Mouse (Mus musculus) kidney, postnatal 36 days (tissue): ENCODE data around the gene Mrpl52.

Experiments
- DNase-seq, 2 experiments: peaks; one replicate each; pipeline ENCODE4 v3.0.0; 2021 to 2022; ENCODE audit warnings: mixed read lengths in 2 of 2

Mrpl52 gene

GRCm38 (mm10) chr14:54472671-54473070 lies 46.0 kb downstream of the Mrpl52 start:
- no peak for DNase-seq

GRCm38 (mm10) chr14:54474744-54475143 lies 48.0 kb downstream of the Mrpl52 start:
- DNase-seq: no peak

- DNase-seq: peak; percentile 73 to 74
These were observed 49.5 kb downstream of the Mrpl52 start, which contains the start of gene Rem2 for GRCm38 (mm10) chr14:54475941-54476844. TSS of gene Rem2 (plus strand) at chr14:54476100.

GRCm38 (mm10) chr14:54477172-54477909 lies 50.6 kb downstream of the Mrpl52 start:
- no peak for DNase-seq
